Mouse (Mus musculus) left cerebral cortex, adult 18-20 months (tissue): ENCODE measurements around the gene Btnl2. TPM values are rescaled to one million over a fixed set of nuclear protein-coding genes. Genes with fewer than 3 reads are reported as not detected.
A peak's percentile ranks its signal among the peaks of the same experiment; 100 is the strongest.

Experiments
- DNase-seq, 2 experiments: peaks; one replicate each; pipeline ENCODE4 v3.0.0; 2021 to 2022; ENCODE audit warnings: low spot score in 2 of 2, mixed read lengths in 1 of 2
- total RNA-seq, 2 experiments: library from RNA; stranded (reverse); gene quantifications; 2 replicates each; pipeline ENCODE4 v1.2.3; 2021

The Btnl2 gene
- total RNA-seq, 2 experiments from 2014 or later = 0.63 to 0.68 TPM

- DNase-seq = peak; percentile 23 to 43
Measured at GRCm38 (mm10) chr17:34347606-34348308, 6.9 kb upstream of the Btnl2 start.

GRCm38 (mm10) chr17:34349429-34349828 lies 5.2 kb upstream of the Btnl2 start:
- DNase-seq = peak; percentile 70 to 87

- DNase-seq = no peak
Measured at GRCm38 (mm10) chr17:34354940-34355339, 318 bp downstream of the Btnl2 start.

- DNase-seq = no peak
Measured at GRCm38 (mm10) chr17:34362954-34363546, 8.4 kb downstream of the Btnl2 start.

- DNase-seq = no peak
Measured at GRCm38 (mm10) chr17:34363676-34364310, 9.2 kb downstream of the Btnl2 start.

- DNase-seq = no peak
Measured at GRCm38 (mm10) chr17:34365031-34365430, 10.4 kb downstream of the Btnl2 start.

- no peak for DNase-seq
Measured at GRCm38 (mm10) chr17:34370563-34370962, 15.9 kb downstream of the Btnl2 start.

- no peak for DNase-seq
Measured at GRCm38 (mm10) chr17:34373055-34373709, 18.6 kb downstream of the Btnl2 start.

- no peak for DNase-seq
Measured at GRCm38 (mm10) chr17:34376847-34377246, 22.2 kb downstream of the Btnl2 start, which contains the start of gene Btnl1. Gene Btnl1, plus strand, starts transcription at chr17:34377132.

GRCm38 (mm10) chr17:34377450-34378209 lies 23.0 kb downstream of the Btnl2 start:
- no peak for DNase-seq

GRCm38 (mm10) chr17:34378716-34379115 lies 24.1 kb downstream of the Btnl2 start:
- DNase-seq = no peak

GRCm38 (mm10) chr17:34379451-34379850 lies 24.8 kb downstream of the Btnl2 start:
- no peak for DNase-seq

- DNase-seq = no peak
Measured at GRCm38 (mm10) chr17:34381876-34382275, 27.3 kb downstream of the Btnl2 start.

GRCm38 (mm10) chr17:34383212-34383611 lies 28.6 kb downstream of the Btnl2 start:
- no peak for DNase-seq

GRCm38 (mm10) chr17:34384699-34385098 lies 30.1 kb downstream of the Btnl2 start:
- no peak for DNase-seq

GRCm38 (mm10) chr17:34386656-34387055 lies 32.0 kb downstream of the Btnl2 start:
- DNase-seq = no peak

- no peak for DNase-seq
Measured at GRCm38 (mm10) chr17:34388513-34388912, 33.9 kb downstream of the Btnl2 start.

GRCm38 (mm10) chr17:34391507-34391906 lies 36.9 kb downstream of the Btnl2 start:
- DNase-seq = no peak

- peak in 1 of 2 experiments; percentile 22 for DNase-seq
Measured at GRCm38 (mm10) chr17:34392321-34392720, 37.7 kb downstream of the Btnl2 start.

- DNase-seq = no peak
Measured at GRCm38 (mm10) chr17:34397357-34397756, 42.7 kb downstream of the Btnl2 start.
